Mouse (Mus musculus): Measurements from ENCODE around the gene Nutf2. TPM values are rescaled to one million over a fixed set of nuclear protein-coding genes. Genes with fewer than 3 reads are reported as not detected.
A peak's percentile ranks its signal among the peaks of the same experiment; 100 is the strongest.

Gene Nutf2
- total RNA-seq, 1 experiment: 242 TPM

DNA sequence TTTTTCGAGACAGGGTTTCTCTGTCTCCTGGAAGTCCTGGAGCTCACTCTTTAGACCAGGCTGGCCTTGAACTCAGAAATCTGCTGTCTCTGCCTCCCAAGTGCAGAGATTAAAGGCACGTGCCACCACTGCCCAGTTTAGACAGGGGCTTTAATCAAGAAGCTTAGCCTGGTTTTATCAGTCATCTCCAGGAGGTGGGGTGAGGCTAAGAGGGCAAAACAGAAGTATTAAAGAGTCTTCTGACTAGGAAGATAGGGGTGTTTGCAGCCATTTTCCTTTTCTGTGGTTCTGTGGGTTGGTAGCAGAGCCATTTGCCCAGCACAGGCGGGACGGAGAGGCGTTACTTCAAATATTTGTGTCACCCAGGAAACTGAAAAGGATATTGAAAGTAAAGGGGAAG is 1.1 kb upstream of the Nutf2 start:
- Histone ChIP-seq H3K4me1 (ENCODE audit: control insufficient read depth in 2 of 2, insufficient read depth in 2 of 2, low read length in 2 of 2, poor library complexity in 1 of 2) (peaks cover 13 to 15% of the 10 kb centered on the region in 2 experiments), H3K9ac (ENCODE audit: insufficient read depth, low read depth, low read length, poor library complexity, severe bottlenecking) (peak overlapping the region; percentile 82; the same call in 1 of the 2 replicates), H3K4me3 (ENCODE audit: insufficient read depth in 1 of 2, low read depth in 1 of 2, low read length in 2 of 2, poor library complexity in 1 of 2, severe bottlenecking in 1 of 2) (peak overlapping the region in 1 of 2 experiments; percentile 55; a peak in 1 of 4 replicates)

GRCm38 (mm10) chr8:105861951-105862350 is 1.6 kb downstream of the Nutf2 start:
- Histone ChIP-seq H3K36me3 (ENCODE audit: control insufficient read depth, insufficient read depth, low read length, poor library complexity, severe bottlenecking) (peaks cover 17% of the 10 kb centered on the region), H3K27ac (ENCODE audit: insufficient read depth, low read depth, low read length, poor library complexity, severe bottlenecking) (no peak overlapping the region), H3K4me3 (ENCODE audit: insufficient read depth in 1 of 2, low read depth in 1 of 2, low read length in 2 of 2, poor library complexity in 1 of 2, severe bottlenecking in 1 of 2) (peak overlapping the region; percentile 94 to 98), H3K9me3 (ENCODE audit: control insufficient read depth, insufficient read depth, low read depth, low read length) (no peaks in the 10 kb centered on the region), H3K4me1 (ENCODE audit: control insufficient read depth in 2 of 2, insufficient read depth in 2 of 2, low read length in 2 of 2, poor library complexity in 1 of 2) (peaks cover 13% of the 10 kb centered on the region in 2 experiments), H3K9ac (ENCODE audit: insufficient read depth, low read depth, low read length, poor library complexity, severe bottlenecking) (peak overlapping the region; percentile 98; the same call in 1 of the 2 replicates)
- in situ Hi-C loops (cut with MboI; ENCODE audit: low sequenced_read_pairs in 2 of 2, unreplicated experiment in 2 of 2): no loop called here
- TF ChIP-seq HCFC1 (IDR thresholded peaks at IDR 0.05; ENCODE audit: borderline replicate concordance, insufficient read depth, low read length) (no peak), ZNF384 (IDR thresholded peaks at IDR 0.05; ENCODE audit: low read depth, low read length) (no peak), ZC3H11A (IDR thresholded peaks at IDR 0.05; ENCODE audit: borderline replicate concordance, low read depth, low read length) (no peak), CHD2 (IDR thresholded peaks at IDR 0.05; ENCODE audit: low read depth, low read length) (no peak), MAFK (IDR thresholded peaks at IDR 0.05; ENCODE audit: insufficient read depth, low read depth, low read length) (no peak)
- DNase-seq (ENCODE audit: low read depth, low spot score): no peak

More for the DNA sequence above, 1.1 kb upstream of the Nutf2 start:
- H3K9me3 ChIP-seq (ENCODE audit: control insufficient read depth, insufficient read depth, low read depth, low read length): no peaks in the 10 kb centered on the region
- H3K36me3 ChIP-seq (ENCODE audit: control insufficient read depth, insufficient read depth, low read length, poor library complexity, severe bottlenecking): peaks cover 6% of the 10 kb centered on the region; the same call in 1 of the 2 replicates
- DNase-seq (ENCODE audit: low read depth, low spot score): no peak
- TF ChIP-seq ZNF384 (IDR thresholded peaks at IDR 0.05; ENCODE audit: low read depth, low read length): no peak
- no peak for TF ChIP-seq CHD2 (IDR thresholded peaks at IDR 0.05; ENCODE audit: low read depth, low read length)
- no peak for TF ChIP-seq MAFK (IDR thresholded peaks at IDR 0.05; ENCODE audit: insufficient read depth, low read depth, low read length)
- TF ChIP-seq HCFC1 (IDR thresholded peaks at IDR 0.05; ENCODE audit: borderline replicate concordance, insufficient read depth, low read length): no peak
- TF ChIP-seq ZC3H11A (IDR thresholded peaks at IDR 0.05; ENCODE audit: borderline replicate concordance, low read depth, low read length): no peak
- in situ Hi-C loops (cut with MboI; ENCODE audit: low sequenced_read_pairs in 2 of 2, unreplicated experiment in 2 of 2): no loop called here
- H3K27ac ChIP-seq (ENCODE audit: insufficient read depth, low read depth, low read length, poor library complexity, severe bottlenecking): no peak overlapping the region

DNA sequence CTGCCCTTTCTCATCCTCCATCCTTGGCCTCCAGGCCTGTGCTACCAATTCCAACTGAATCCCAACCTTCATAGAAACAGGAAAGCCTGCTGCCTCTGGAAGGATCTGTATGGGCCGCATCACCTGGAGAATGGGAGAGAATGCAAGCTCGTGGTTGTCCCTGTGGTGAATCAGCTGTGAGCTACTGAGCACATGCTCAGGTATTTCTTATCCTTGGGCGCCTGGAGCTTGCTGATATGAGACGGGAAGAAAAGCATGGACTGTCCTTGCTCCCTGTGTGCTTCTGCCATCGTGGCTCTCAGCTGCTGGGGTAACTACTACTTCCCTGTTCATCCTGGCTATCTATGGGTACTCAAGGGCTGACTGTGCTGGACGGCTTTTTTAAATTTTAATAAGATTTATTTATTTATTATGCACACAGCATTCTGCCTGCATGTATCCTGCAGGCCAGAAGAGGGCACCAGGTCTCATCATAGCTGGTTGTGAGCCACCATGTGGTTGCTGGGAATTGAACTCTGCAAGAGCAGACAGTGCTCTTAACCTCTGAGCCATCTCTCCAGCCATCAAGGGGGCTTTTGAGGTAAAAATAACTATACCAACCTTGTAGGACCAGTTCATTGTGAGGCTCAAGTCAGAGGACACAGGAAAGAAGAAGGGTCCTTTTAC is 6.1 kb downstream of the Nutf2 start:
- DNase-seq (ENCODE audit: low read depth, low spot score): no peak
- H3K4me1 ChIP-seq (ENCODE audit: control insufficient read depth in 2 of 2, insufficient read depth in 2 of 2, low read length in 2 of 2, poor library complexity in 1 of 2): peaks cover 12 to 30% of the 10 kb centered on the region in 2 experiments
- H3K9ac ChIP-seq (ENCODE audit: insufficient read depth, low read depth, low read length, poor library complexity, severe bottlenecking): peak overlapping the region; percentile 47; the same call in 1 of the 2 replicates
- H3K36me3 ChIP-seq (ENCODE audit: control insufficient read depth, insufficient read depth, low read length, poor library complexity, severe bottlenecking): peaks cover 47% of the 10 kb centered on the region
- no peaks in the 10 kb centered on the region for H3K9me3 ChIP-seq (ENCODE audit: control insufficient read depth, insufficient read depth, low read depth, low read length)
- H3K4me3 ChIP-seq (ENCODE audit: insufficient read depth in 1 of 2, low read depth in 1 of 2, low read length in 2 of 2, poor library complexity in 1 of 2, severe bottlenecking in 1 of 2): no peak overlapping the region
- in situ Hi-C loops (cut with MboI; ENCODE audit: low sequenced_read_pairs in 2 of 2, unreplicated experiment in 2 of 2): no loop called here
- TF ChIP-seq HCFC1 (IDR thresholded peaks at IDR 0.05; ENCODE audit: borderline replicate concordance, insufficient read depth, low read length) (no peak), MAFK (IDR thresholded peaks at IDR 0.05; ENCODE audit: insufficient read depth, low read depth, low read length) (no peak), ZNF384 (IDR thresholded peaks at IDR 0.05; ENCODE audit: low read depth, low read length) (no peak), ZC3H11A (IDR thresholded peaks at IDR 0.05; ENCODE audit: borderline replicate concordance, low read depth, low read length) (no peak), CHD2 (IDR thresholded peaks at IDR 0.05; ENCODE audit: low read depth, low read length) (no peak)
- H3K27ac ChIP-seq (ENCODE audit: insufficient read depth, low read depth, low read length, poor library complexity, severe bottlenecking): no peak overlapping the region; the same call in 1 of the 2 replicates

DNA sequence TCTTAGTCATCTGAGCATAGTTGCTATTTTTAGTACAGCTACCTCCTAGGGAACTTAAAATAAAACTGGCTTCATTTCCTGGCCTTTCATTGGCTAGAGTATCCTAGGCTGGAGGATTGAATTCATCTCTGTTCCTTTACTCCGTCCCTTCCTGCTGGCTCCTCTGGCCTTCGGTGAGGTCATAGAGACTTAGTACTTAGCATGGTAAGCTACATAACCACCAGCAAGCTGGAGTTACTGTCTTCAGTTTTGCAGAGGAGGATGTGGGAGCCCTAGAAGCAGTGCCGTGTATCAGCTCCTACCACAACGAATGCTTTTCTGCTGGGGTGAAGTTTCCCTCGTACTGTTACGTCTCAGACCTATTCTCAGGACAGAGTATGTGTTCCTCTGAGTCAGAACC is 13.9 kb downstream of the Nutf2 start:
- Histone ChIP-seq H3K4me1 (ENCODE audit: control insufficient read depth in 2 of 2, insufficient read depth in 2 of 2, low read length in 2 of 2, poor library complexity in 1 of 2) (peaks cover 1% of the 10 kb centered on the region in 2 experiments; a peak in 2 of 4 replicates), H3K9me3 (ENCODE audit: control insufficient read depth, insufficient read depth, low read depth, low read length) (no peaks in the 10 kb centered on the region), H3K4me3 (ENCODE audit: insufficient read depth in 1 of 2, low read depth in 1 of 2, low read length in 2 of 2, poor library complexity in 1 of 2, severe bottlenecking in 1 of 2) (no peak overlapping the region), H3K9ac (ENCODE audit: insufficient read depth, low read depth, low read length, poor library complexity, severe bottlenecking) (no peak overlapping the region), H3K36me3 (ENCODE audit: control insufficient read depth, insufficient read depth, low read length, poor library complexity, severe bottlenecking) (peaks cover 50% of the 10 kb centered on the region), H3K27ac (ENCODE audit: insufficient read depth, low read depth, low read length, poor library complexity, severe bottlenecking) (no peak overlapping the region)
- in situ Hi-C loops (cut with MboI; ENCODE audit: low sequenced_read_pairs in 2 of 2, unreplicated experiment in 2 of 2): no loop called here
- no peak for DNase-seq (ENCODE audit: low read depth, low spot score)
- TF ChIP-seq CHD2 (IDR thresholded peaks at IDR 0.05; ENCODE audit: low read depth, low read length): no peak
- TF ChIP-seq HCFC1 (IDR thresholded peaks at IDR 0.05; ENCODE audit: borderline replicate concordance, insufficient read depth, low read length): no peak
- TF ChIP-seq MAFK (IDR thresholded peaks at IDR 0.05; ENCODE audit: insufficient read depth, low read depth, low read length): no peak
- TF ChIP-seq ZC3H11A (IDR thresholded peaks at IDR 0.05; ENCODE audit: borderline replicate concordance, low read depth, low read length): no peak
- no peak for TF ChIP-seq ZNF384 (IDR thresholded peaks at IDR 0.05; ENCODE audit: low read depth, low read length)

Data from ES-E14 (cell line).